Mouse (Mus musculus) liver, adult (tissue): ENCODE data around the gene Nfic.

Source experiments
- GATA4 ChIP-seq: IDR thresholded peaks from 2 replicates; pipeline ENCODE4 v1.6.1; 2014; ENCODE audit warnings: mild to moderate bottlenecking, low read length; ENCODE audit not compliant: insufficient replicate concordance

The Nfic gene

GRCm38 (mm10) chr10:81454106-81454505 lies 1.3 kb downstream of the Nfic start:
- no peak for TF ChIP-seq GATA4

- no peak for TF ChIP-seq GATA4
Observed at GRCm38 (mm10) chr10:81452947-81453288, 2.5 kb downstream of the Nfic start.

- TF ChIP-seq GATA4, result no peak
Observed at GRCm38 (mm10) chr10:81452237-81452946, 3.0 kb downstream of the Nfic start.

- TF ChIP-seq GATA4, result no peak
Observed at GRCm38 (mm10) chr10:81451365-81451745, 4.1 kb downstream of the Nfic start.

GRCm38 (mm10) chr10:81450641-81451364 lies 4.6 kb downstream of the Nfic start:
- TF ChIP-seq GATA4, result no peak

GRCm38 (mm10) chr10:81450140-81450539 lies 5.3 kb downstream of the Nfic start:
- TF ChIP-seq GATA4, result no peak

GRCm38 (mm10) chr10:81441019-81441418 lies 14.4 kb downstream of the Nfic start:
- no peak for TF ChIP-seq GATA4

- TF ChIP-seq GATA4, result no peak
Observed at GRCm38 (mm10) chr10:81435436-81435835, 20.0 kb downstream of the Nfic start.

GRCm38 (mm10) chr10:81434361-81435263 lies 20.8 kb downstream of the Nfic start:
- TF ChIP-seq GATA4, result no peak

GRCm38 (mm10) chr10:81433541-81434289 lies 21.7 kb downstream of the Nfic start:
- TF ChIP-seq GATA4, result peak; percentile 44; the same call in 1 of the 2 replicates

GRCm38 (mm10) chr10:81432868-81433262 lies 22.6 kb downstream of the Nfic start:
- TF ChIP-seq GATA4, result no peak

GRCm38 (mm10) chr10:81432169-81432867 lies 23.1 kb downstream of the Nfic start:
- TF ChIP-seq GATA4, result no peak

- TF ChIP-seq GATA4, result no peak
Observed at GRCm38 (mm10) chr10:81431526-81432168, 23.8 kb downstream of the Nfic start.
